Mouse (Mus musculus): ENCODE measurements around the gene Eif2b3.

The Eif2b3 gene

DNA sequence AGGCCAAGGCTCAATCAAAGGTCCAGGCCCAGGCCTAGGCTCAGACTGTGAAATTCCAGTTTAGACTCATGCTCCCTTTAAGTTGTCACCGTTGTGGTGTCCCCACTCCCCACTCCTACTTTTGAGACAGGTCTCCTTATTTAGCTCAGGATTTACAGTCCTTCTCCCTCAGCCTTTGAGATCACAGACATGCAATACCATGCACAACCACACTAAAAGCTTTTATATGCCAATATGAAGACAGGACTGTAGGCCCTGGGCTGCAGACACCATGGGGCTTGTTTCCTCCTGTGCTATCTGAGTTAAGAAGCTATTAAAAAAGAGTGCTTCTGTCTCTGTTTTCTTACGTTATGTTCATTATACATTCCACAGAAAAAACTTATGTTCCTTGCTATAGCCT is 1.5 kb upstream of the Eif2b3 start:
- no peak for DNase-seq (ENCODE audit: low spot score)

DNA sequence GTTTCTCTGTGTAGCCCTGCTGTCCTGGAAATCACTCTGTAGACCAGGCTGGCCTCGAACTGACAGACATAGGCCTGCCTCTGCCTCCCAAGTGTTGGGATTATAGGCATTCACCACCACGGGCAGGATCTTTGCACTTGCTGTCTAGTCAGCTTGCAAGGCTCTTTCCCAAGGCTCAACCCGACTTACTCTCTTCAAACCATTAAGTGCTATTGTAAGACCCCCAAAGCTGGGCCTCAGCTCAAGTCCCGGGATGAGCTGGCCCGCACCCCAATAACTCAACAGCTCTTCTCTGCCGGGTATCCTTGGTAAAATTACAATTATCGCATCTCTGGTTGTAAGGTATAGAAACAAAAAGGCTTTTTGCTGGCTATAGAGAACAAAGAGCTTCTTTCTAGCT is 875 bp upstream of the Eif2b3 start:
- no peak for DNase-seq (ENCODE audit: low spot score)

GRCm38 (mm10) chr4:117023469-117023868 is 4.3 kb downstream of the Eif2b3 start:
- no peak for DNase-seq (ENCODE audit: low spot score)

DNA sequence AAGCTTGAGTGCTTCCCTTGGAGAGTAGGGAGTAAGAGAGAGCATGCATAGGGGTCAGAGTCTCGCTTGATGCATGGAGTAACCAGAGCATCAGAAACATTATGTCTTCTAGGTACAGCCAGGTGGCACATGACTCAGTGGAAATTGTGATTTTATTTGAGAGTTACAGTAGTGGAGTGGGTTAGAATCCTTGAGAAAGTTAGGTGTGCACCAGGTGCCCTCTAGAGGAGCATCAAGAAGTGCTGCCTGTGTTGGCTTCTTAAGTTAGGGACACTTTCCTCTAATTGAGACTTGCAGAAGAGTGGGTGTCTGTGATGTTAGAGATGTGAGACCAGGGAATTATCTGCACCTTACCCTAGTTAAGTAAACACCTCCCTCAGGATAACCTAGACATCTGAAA is 11.9 kb downstream of the Eif2b3 start:
- no peak for DNase-seq (ENCODE audit: low spot score)

DNA sequence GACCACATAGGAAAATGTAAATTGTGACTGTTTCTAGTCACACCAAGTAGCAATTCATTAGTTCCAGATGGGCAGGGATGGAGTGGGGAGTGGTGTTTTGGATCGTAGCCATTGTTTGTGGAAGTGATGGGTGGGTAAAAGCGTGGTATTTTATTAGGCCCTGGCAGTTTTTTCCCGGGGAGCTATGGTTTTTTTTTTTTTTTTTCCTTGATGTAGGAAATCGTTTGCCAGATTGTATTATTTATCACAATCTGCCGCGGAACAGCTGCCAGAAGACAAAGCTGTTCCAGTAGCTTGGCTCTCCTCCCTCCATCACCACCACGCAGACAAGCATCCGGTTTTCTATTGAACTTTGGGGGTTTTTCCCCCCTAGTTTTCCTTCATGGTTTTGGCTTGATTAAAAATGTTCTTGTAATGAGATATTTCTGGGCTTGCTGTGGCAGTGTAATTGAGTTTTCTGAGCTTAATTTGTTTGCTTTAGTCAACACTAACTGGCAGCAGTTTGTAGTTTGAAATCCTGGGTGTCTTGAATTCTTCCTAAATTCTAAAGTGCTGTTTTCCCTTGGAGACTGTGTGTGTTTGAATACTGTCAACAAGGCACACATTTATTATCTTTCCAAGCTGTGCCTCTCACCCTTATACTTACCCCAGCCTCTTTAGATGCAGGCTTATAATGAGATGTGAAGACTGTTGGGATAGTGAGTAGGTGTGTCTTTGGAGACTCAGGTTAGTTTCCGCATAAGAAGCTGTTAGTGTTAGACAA is 20.9 kb downstream of the Eif2b3 start:
- DNase-seq (ENCODE audit: low spot score) = peak; percentile 77

DNA sequence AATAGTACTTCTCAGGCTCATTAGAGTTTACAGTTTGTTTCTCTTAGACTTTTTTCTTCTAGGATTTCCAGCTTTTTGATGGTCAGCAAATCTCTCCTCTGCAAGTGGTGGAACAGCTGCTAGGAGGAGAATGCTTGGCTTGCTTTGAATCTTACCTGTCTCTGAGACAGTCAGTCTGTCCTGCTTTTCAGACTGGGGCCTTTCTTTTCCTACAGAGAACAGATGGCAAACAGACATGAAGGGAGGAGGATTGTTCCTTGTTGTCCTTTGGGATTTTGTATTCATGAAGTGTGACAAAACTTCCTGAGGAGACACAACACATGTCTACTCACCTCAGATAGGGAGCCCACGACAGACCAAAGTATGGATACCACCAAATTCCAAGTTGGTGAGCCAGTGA is 21.6 kb downstream of the Eif2b3 start:
- DNase-seq (ENCODE audit: low spot score) = no peak

DNA sequence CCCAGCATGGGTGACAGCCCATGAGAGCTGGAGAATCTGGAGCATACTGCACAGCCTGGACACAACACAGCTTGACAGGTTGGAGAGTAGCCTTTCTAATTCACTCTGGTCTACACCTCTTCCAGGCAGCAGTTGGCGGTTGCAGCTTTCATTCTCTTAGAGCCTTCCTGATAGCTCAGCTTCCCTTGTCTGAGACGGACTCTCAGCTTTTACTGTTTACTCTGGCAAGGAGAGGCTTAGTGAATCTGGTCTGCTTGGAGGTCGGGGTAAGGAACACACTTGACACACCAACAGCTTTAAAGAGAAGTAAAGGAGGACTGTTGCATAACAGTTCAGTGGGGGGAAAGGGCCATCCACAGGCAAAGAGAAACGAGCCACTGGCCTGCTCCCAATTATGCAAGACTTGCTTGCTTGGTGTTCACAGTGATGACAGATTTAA is 22.1 kb downstream of the Eif2b3 start:
- no peak for DNase-seq (ENCODE audit: low spot score)

DNA sequence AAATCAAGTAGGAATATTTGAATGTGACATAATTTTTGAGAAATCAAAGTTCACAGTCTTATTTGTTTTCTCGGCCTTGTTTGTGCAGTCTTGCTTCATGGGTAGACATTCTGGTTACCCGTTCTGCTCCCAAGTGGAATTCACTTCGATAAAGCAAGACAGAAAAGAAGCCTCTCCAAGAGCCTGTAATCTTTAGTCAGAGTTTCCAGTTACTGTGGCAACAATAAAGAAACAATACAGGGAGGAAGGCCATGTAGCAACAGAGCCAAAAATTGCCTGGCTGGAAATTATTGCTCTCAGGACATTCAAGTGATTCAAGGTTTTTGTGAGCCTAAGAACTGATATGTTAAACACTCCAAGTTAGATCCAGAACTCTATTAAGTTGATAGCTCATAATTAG is 29.6 kb downstream of the Eif2b3 start:
- no peak for DNase-seq (ENCODE audit: low spot score)

DNA sequence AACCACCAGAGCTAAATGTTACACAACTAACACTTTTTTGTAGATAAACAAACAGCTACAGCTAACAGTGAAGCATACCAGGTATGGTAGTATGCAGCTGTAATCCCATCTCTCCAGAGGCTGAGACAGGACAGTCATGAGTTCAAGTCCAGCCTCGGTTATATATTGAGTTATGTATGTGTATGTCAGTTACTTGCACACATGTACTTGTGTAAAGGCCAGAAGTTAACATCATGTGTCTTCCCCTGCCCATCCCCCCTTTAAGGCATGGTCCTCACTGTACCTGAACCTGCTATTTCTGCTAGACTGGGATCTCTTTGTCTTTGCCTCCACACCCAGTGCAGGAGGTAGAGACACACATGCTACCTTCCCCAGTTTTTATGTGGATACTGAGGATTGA is 30.3 kb downstream of the Eif2b3 start:
- DNase-seq (ENCODE audit: low spot score) = no peak

GRCm38 (mm10) chr4:117052626-117053025 is 33.4 kb downstream of the Eif2b3 start:
- DNase-seq (ENCODE audit: low spot score) = no peak

DNA sequence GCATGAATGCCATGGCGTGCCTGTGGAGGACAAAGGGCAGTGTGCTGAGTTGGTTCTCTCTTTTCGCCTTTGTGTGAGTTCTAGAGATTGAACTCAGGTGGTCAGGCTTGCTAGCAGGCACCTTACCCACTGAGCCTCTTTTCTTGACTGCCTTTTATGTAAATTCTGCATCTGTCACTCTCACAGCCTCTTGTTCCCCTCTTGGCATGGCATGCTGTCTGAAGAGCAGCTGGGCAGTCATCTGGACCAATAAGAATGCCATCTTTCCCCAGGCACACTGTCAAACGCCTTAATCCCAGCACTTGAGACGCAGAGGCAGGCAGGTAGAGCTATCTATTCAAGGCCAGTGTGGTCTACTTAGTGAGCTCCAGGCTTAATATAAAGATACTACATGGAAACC is 34.8 kb downstream of the Eif2b3 start:
- DNase-seq (ENCODE audit: low spot score) = no peak

DNA sequence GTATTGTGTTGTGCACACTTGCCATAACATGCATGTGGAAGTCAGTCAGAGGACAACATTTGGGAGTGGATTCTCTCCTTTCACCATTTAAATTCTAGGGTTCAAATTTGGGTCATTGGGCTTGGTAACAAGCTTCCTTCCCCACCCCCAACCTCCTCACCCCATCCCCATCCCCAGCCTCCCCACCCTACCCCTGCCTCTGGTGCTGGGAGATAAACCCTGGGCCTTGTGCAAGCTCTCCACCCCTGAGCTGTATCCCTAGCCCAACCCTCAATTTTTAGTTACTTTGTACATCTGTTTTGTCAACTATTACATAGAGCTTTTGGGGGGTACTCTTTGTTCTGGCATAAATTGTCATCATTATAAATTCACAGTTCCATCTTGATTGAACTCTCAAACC is 36.9 kb downstream of the Eif2b3 start:
- DNase-seq (ENCODE audit: low spot score) = no peak

DNA sequence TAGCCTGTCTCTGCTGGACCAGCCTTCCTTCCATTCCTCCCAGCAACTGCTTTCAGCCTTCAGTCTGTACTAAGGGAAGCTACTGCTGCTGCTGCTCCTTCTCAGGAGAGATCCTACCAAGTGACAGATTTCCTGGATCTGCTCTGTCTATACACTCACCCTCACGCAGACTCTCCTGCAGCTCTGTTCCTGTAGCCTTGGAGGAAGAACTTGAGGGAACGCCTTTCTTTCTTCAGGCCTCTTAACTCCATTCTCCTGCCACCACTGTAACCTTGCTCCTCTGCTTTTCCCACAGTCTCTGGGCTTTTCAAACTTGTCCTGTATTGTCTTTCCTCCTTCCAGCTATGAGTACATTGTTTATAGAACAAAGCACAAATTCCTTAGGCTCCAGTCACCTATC is 37.3 kb downstream of the Eif2b3 start:
- no peak for DNase-seq (ENCODE audit: low spot score)

- no peak for DNase-seq (ENCODE audit: low spot score)
Observed at GRCm38 (mm10) chr4:117058512-117058911, 39.3 kb downstream of the Eif2b3 start.

- no peak for DNase-seq (ENCODE audit: low spot score)
Observed at GRCm38 (mm10) chr4:117062700-117063390, 43.6 kb downstream of the Eif2b3 start.

GRCm38 (mm10) chr4:117068035-117068434 is 48.8 kb downstream of the Eif2b3 start:
- no peak for DNase-seq (ENCODE audit: low spot score)

- no peak for DNase-seq (ENCODE audit: low spot score)
Observed at GRCm38 (mm10) chr4:117069647-117070046, 50.4 kb downstream of the Eif2b3 start.

DNA sequence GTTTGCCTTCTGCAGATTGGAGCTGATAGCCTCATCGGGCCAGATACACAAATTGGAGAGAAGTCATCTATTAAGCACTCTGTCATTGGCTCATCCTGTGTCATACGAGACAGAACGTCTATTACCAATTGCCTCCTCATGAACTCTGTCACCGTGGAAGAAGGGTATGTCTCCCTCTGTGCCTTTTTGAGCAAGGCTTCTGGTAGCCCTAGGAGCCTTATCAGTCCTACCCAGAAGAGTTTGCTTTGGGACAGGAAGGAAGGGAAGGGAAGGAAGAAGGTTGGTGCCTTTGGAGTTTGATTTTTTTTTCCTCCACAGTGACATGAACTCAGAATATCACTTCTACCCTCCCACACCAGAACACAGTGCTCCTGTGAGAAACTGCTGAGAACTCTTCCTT is 51.4 kb downstream of the Eif2b3 start:
- no peak for DNase-seq (ENCODE audit: low spot score)

DNA sequence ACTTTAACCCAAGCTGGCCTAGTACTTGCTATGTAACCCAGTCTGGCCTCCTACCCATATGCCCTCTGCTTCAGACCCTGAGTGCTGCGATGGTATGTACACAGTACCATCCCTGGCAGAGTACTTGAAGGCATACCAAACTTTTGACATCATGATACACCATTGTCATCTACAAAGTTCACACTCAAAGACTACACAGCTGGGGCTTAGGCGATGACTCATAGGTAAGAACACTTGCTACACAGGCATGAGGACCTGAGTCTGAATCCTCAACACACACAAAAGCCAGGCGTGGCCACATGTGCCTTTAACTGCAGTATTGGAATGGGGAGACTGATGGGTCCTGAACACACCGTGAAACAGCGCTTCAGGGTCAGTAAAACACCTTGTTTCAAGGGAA is 52.0 kb downstream of the Eif2b3 start:
- no peak for DNase-seq (ENCODE audit: low spot score)

- DNase-seq (ENCODE audit: low spot score) = no peak
Observed at GRCm38 (mm10) chr4:117087948-117088640, 68.9 kb downstream of the Eif2b3 start.

DNA sequence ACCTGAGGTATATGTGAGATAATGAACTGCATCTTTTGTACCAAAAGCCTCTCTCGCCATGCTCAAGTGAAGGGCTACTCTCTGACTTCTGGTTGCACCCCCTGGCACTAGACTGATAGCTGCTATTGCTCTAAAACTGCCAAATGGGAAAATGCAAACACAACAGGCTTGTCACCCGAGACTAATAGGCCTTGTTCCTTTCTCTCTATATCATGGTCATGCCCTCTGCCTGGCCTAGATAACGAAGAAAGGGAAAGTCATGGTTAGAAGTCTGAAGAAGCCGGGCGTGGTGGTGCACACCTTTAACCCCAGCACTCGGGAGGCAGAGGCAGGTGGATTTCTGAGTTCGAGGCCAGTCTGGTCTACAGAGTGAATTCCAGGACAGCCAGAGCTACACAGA is 71.4 kb downstream of the Eif2b3 start:
- no peak for DNase-seq (ENCODE audit: low spot score)

- no peak for DNase-seq (ENCODE audit: low spot score)
Observed at GRCm38 (mm10) chr4:117094626-117095361, 75.6 kb downstream of the Eif2b3 start.

Data from layer of hippocampus, adult 9-10 months (tissue).